Mouse (Mus musculus) brain, embryonic 14.5 days (tissue): ENCODE measurements around the gene Hist1h3e. TPM values are rescaled to one million over a fixed set of nuclear protein-coding genes. Genes with fewer than 3 reads are reported as not detected.
A peak's percentile ranks its signal among the peaks of the same experiment; 100 is the strongest.

Experiments
- DNase-seq: peaks from one replicate; pipeline ENCODE4 v3.0.0-alpha.2; 2011; ENCODE audit warnings: low read depth
- CTCF ChIP-seq: fragments of 200-500 bp; IDR thresholded peaks from 2 replicates; pipeline ENCODE4 v1.5.1; 2012; ENCODE audit warnings: inconsistent platforms, mild to moderate bottlenecking, moderate library complexity, borderline replicate concordance; ENCODE audit not compliant: insufficient read depth, insufficient read length; ENCODE audit errors: extremely low read depth
- POLR2A ChIP-seq: fragments of 200-500 bp; IDR thresholded peaks from 2 replicates; pipeline ENCODE4 v1.6.1; 2012; ENCODE audit warnings: mild to moderate bottlenecking, inconsistent platforms, borderline replicate concordance; ENCODE audit not compliant: poor library complexity, insufficient read depth, insufficient read length, severe bottlenecking; ENCODE audit errors: extremely low read depth
- polyA plus RNA-seq: library from polyadenylated mRNA; depleted of rRNA; stranded (reverse); fragments of >200 nt; gene quantifications from 2 replicates; pipeline ENCODE4 v1.2.3, GENCODE M21; 2012

Hist1h3e gene
- polyA plus RNA-seq, 1 experiment = 34.2 TPM

GRCm38 (mm10) chr13:23591206-23591605 is 29.0 kb upstream of the Hist1h3e start:
- TF ChIP-seq POLR2A (no peak), CTCF (no peak)
- DNase-seq = no peak

- peak; percentile 20 for DNase-seq
- TF ChIP-seq CTCF (no peak), POLR2A (no peak)
Observed at GRCm38 (mm10) chr13:23586940-23587225, 24.7 kb upstream of the Hist1h3e start.

- DNase-seq = peak; percentile 63
- TF ChIP-seq CTCF = no peak
- TF ChIP-seq POLR2A = no peak
Observed at GRCm38 (mm10) chr13:23586099-23586939, 24.1 kb upstream of the Hist1h3e start.

GRCm38 (mm10) chr13:23585442-23586098 is 23.4 kb upstream of the Hist1h3e start:
- peak; percentile 51; the same call in 1 of the 2 replicates for TF ChIP-seq POLR2A
- DNase-seq = peak; percentile 98

- peak; percentile 88 for DNase-seq
- TF ChIP-seq CTCF (no peak), POLR2A (peak; percentile 22; the same call in 1 of the 2 replicates)
Observed at GRCm38 (mm10) chr13:23585029-23585441, 22.9 kb upstream of the Hist1h3e start.

- no peak for TF ChIP-seq POLR2A
- no peak for TF ChIP-seq CTCF
- DNase-seq = peak; percentile 42
Observed at GRCm38 (mm10) chr13:23584331-23584730, 22.2 kb upstream of the Hist1h3e start.

- TF ChIP-seq CTCF (no peak), POLR2A (no peak)
- DNase-seq = peak; percentile 26
Observed at GRCm38 (mm10) chr13:23583387-23584068, 21.4 kb upstream of the Hist1h3e start.

- TF ChIP-seq POLR2A = no peak
- no peak for TF ChIP-seq CTCF
Observed at GRCm38 (mm10) chr13:23582219-23583056, 20.3 kb upstream of the Hist1h3e start.

GRCm38 (mm10) chr13:23581408-23582218 is 19.4 kb upstream of the Hist1h3e start, which contains the start of gene Hist1h4d:
Gene Hist1h4d, plus strand, starts transcription at chr13:23581598.
- DNase-seq = peak; percentile 99
- TF ChIP-seq POLR2A (peak; percentile 86; the same call in 1 of the 2 replicates), CTCF (no peak)

More at GRCm38 (mm10) chr13:23582219-23583056, 20.3 kb upstream of the Hist1h3e start:
- DNase-seq = peak; percentile 26

GRCm38 (mm10) chr13:23577835-23578234 is 15.7 kb upstream of the Hist1h3e start:
- TF ChIP-seq CTCF (no peak), POLR2A (no peak)
- DNase-seq = no peak
